Comparison of ENCODE assay signal across 10 mouse cellular contexts in genomic region chr8:126797571-126798334, GRCm38 (mm10).
DNase-seq lines count a peak whose midpoint lies in the region; ATAC-seq and TF ChIP-seq lines count a peak whose summit lies in the region.
"Had no signal": no experiment of that assay in that cellular context is flagged by ENCODE, and none has a peak within 500 bp of the region (broad histone marks: within the 10 kb centered on the region; RNA-seq: fewer than 3 reads in every experiment).

No protein-coding gene starts in this region.

- intact Hi-C loops in left cerebral cortex, adult 2 months (cut with DNase I): no loop called here

- no peaks in the 10 kb centered on the region for H3K27me3 ChIP-seq in embryonic facial prominence, embryonic 13.5 days
- H3K27me3 ChIP-seq in embryonic facial prominence, embryonic 10.5 days (replicated peaks; ENCODE audit: low read depth, poor library complexity, severe bottlenecking): no peaks in the 10 kb centered on the region
- no peaks in the 10 kb centered on the region for H3K27me3 ChIP-seq in forebrain, embryonic 14.5 days (replicated peaks; ENCODE audit: control insufficient read depth, insufficient read depth, low read length)
- H3K27me3 ChIP-seq: midbrain, embryonic 12.5 days had no signal

- 0 out of 2 replicates have a peak, but pooled peaks cover 7% of the 10 kb centered on the region for H3K4me1 ChIP-seq in embryonic facial prominence, embryonic 13.5 days
- 0 out of 2 replicates have a peak, but pooled peaks cover 2% of the 10 kb centered on the region for H3K4me1 ChIP-seq in embryonic facial prominence, embryonic 10.5 days
- H3K4me1 ChIP-seq in forebrain, embryonic 14.5 days (ENCODE audit: control insufficient read depth, insufficient read depth, low read length): no peaks in the 10 kb centered on the region
- H3K4me1 ChIP-seq: midbrain, embryonic 12.5 days had no signal

- TF ChIP-seq CTCF in left cerebral cortex, adult 2 months (IDR thresholded peaks at IDR 0.05): no peak

- no peak overlapping the region for H3K4me2 ChIP-seq in embryonic facial prominence, embryonic 13.5 days
- H3K4me2 ChIP-seq in forebrain, embryonic 14.5 days (ENCODE audit: low read length): no peak overlapping the region
- H3K4me2 ChIP-seq: hindbrain, embryonic 14.5 days; midbrain, embryonic 12.5 days had no signal

- no peak overlapping the region for H3K9ac ChIP-seq in embryonic facial prominence, embryonic 13.5 days
- no peak overlapping the region for H3K9ac ChIP-seq in forebrain, embryonic 14.5 days (ENCODE audit: low read length)
- H3K9ac ChIP-seq: hindbrain, embryonic 14.5 days; midbrain, embryonic 12.5 days had no signal

- H3K36me3 ChIP-seq in embryonic facial prominence, embryonic 13.5 days: no peaks in the 10 kb centered on the region
- no peaks in the 10 kb centered on the region for H3K36me3 ChIP-seq in embryonic facial prominence, embryonic 10.5 days (replicated peaks)
- H3K36me3 ChIP-seq in forebrain, embryonic 14.5 days (ENCODE audit: control insufficient read depth, insufficient read depth, low read length): no peaks in the 10 kb centered on the region
- H3K36me3 ChIP-seq: midbrain, embryonic 12.5 days had no signal

- H3K27ac ChIP-seq in embryonic facial prominence, embryonic 13.5 days: 0 out of 2 replicates have a peak overlapping the region, but pooled peaks have one; percentile 28
- H3K27ac ChIP-seq in embryonic facial prominence, embryonic 10.5 days (replicated peaks): no peak overlapping the region
- no peak overlapping the region for H3K27ac ChIP-seq in left cerebral cortex, adult 2 months
- no peak overlapping the region for H3K27ac ChIP-seq in forebrain, embryonic 14.5 days (ENCODE audit: low read depth, low read length)
- H3K27ac ChIP-seq: hindbrain, embryonic 14.5 days; midbrain, embryonic 12.5 days had no signal

- H3K4me3 ChIP-seq in embryonic facial prominence, embryonic 13.5 days: no peak overlapping the region
- H3K4me3 ChIP-seq in embryonic facial prominence, embryonic 10.5 days: no peak overlapping the region
- H3K4me3 ChIP-seq in left cerebral cortex, adult 2 months: no peak overlapping the region
- no peak overlapping the region for H3K4me3 ChIP-seq in forebrain, embryonic 14.5 days (ENCODE audit: low read depth, low read length)
- H3K4me3 ChIP-seq: midbrain, embryonic 12.5 days had no signal

- no peak for DNase-seq in embryonic facial prominence, embryonic 10.5 days (ENCODE audit: low spot score)
- peak; percentile 83 for DNase-seq in 416B (ENCODE audit: low read depth)
- DNase-seq in heart, adult 8-10 months (ENCODE audit: low spot score): peak; percentile 61
- DNase-seq in kidney, postnatal 36 days: peak; percentile 38 to 57
- no peak for DNase-seq in urinary bladder, adult 18-20 months (ENCODE audit: low spot score in 2 of 2)
- no peak for DNase-seq in left cerebral cortex, adult 2 months (ENCODE audit: extremely low spot score in 1 of 2, low spot score in 2 of 2)
- no peak for DNase-seq in forebrain, embryonic 14.5 days (ENCODE audit: low spot score)

- WGBS in embryonic facial prominence, embryonic 13.5 days: 79% methylated on average over 9 of the region's 9 CpGs
- WGBS in embryonic facial prominence, embryonic 10.5 days: 91% methylated on average over 9 of the region's 9 CpGs
- 86% methylated on average over 9 of the region's 9 CpGs for WGBS in forebrain, embryonic 14.5 days

- no peak for ATAC-seq in embryonic facial prominence, embryonic 13.5 days (ENCODE audit: insufficient number of reproducible peaks, insufficient read depth, low FRiP score, low TSS enrichment, low read depth)
- no peak for ATAC-seq in forebrain, embryonic 14.5 days

- H3K9me3 ChIP-seq in embryonic facial prominence, embryonic 13.5 days: no peaks in the 10 kb centered on the region
- no peaks in the 10 kb centered on the region for H3K9me3 ChIP-seq in embryonic facial prominence, embryonic 10.5 days
- H3K9me3 ChIP-seq in forebrain, embryonic 14.5 days (replicated peaks; ENCODE audit: control insufficient read depth, low read length): no peaks in the 10 kb centered on the region
- H3K9me3 ChIP-seq: midbrain, embryonic 12.5 days had no signal

Comparison
In these comparisons a context has a peak if more than half of its experiments do, and no peak if none do; other contexts are left out.
1. DNase-seq: peak in 416B (single experiment), heart, adult 8-10 months (single experiment) and kidney, postnatal 36 days (2 of 2); none in embryonic facial prominence, embryonic 10.5 days (single experiment), urinary bladder, adult 18-20 months (0 of 2), left cerebral cortex, adult 2 months (0 of 2) and forebrain, embryonic 14.5 days (single experiment).